Mouse (Mus musculus): ENCODE data around the gene Acvr2b.

DNA sequence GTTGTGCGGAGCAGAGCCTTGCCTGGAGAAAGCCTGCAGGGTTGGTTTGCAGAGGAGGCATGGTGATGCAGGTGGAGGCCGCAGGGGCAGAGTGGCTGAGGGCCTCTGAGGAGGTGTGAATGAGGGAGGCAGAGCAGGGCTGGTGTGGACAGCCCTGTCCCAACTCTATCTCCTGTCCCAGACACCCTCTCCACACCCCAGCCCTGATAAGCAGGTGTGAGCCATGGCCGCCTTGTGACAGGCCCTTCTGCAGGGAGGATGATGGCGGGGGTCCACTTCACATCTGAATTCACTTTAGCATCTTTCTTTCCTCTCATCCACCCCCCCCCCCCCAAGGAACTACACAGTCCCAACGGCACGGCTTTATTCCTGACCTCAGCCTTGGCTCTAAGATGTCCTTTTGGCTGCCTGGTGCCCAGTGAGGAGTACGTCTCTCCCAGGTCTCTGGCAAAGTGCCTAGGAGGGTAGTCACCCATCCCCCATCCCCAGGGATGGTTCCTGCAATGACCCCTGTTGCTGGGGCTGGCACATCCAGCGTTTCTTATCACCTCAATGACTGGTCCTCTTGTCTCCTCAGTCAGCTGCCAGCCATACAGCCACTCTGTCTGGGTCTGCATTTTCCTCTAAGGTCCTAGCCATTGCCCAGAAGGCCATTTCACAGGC, 67.9 kb downstream of the Acvr2b start:
- TF ChIP-seq CTCF (IDR thresholded peaks at IDR 0.05; ENCODE audit: extremely low read depth, insufficient read depth, insufficient read length, insufficient replicate concordance) (no peak), POLR2A (IDR thresholded peaks at IDR 0.05; ENCODE audit: low read depth, low read length) (no peak)

Data from spleen, adult 2 months (tissue).